Mouse (Mus musculus): ENCODE measurements at regions not wholly inside any gene's neighbourhood (a gene's known extent, or its start where the extent isn't known, plus 50 kb on each side); places are given as distances from the start of the nearest gene placed in this dataset.

GRCm38 (mm10) chr2:148622216-148622615, 50.2 kb upstream of the Nxt1 start:
- no peak for DNase-seq (ENCODE audit: low spot score)

GRCm38 (mm10) chr2:148611911-148612310, 60.5 kb upstream of the Nxt1 start:
- no peak for DNase-seq (ENCODE audit: low spot score)

DNA sequence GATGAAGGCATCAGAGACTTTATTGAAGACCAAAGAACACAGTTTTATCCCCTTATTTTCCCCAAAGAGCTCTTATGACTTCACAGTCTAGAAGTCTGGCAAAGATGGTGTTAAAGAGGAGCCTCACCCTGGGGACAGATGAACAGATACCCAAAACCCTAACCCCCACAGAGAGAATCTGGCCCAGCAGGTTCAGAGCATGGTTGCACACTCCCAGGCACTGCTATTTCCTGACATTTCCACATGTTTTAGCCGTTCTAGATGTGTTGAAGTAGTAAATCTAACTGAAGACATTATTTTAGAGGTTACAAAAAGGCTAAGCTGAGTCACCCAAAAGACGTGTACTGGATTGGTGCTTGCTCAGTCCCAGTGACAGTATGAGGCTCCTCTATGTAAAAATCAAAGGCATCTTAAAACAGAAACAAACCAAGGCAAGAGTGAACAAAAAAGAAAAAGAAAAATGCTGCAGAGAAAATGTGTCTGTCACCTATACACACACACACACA, 66.9 kb upstream of the Nxt1 start:
- DNase-seq (ENCODE audit: low spot score), result no peak

- DNase-seq (ENCODE audit: low spot score), result no peak
Measured at GRCm38 (mm10) chr2:148603951-148604350, 68.5 kb upstream of the Nxt1 start.

GRCm38 (mm10) chr2:148603315-148603714, 69.1 kb upstream of the Nxt1 start:
- DNase-seq (ENCODE audit: low spot score), result no peak

DNA sequence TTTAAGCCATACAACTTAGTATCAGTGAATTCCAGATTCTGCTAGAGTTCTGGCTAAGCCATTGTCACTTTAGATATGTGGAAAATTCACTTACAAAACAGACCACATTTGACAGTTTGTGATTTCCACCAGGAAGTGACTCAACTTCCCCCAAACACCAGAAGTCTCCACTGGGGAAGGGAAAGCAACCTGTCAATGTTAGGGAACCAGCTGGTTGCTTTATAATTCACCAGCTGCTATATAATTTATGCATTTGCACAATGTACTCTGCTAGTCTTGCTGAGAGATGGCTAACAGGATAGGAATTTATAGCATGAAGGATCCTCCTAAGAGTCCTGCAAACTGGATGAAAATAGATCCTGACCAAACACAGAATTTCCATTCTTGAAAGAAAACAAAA, 72.9 kb upstream of the Nxt1 start:
- no peak for DNase-seq (ENCODE audit: low spot score)

DNA sequence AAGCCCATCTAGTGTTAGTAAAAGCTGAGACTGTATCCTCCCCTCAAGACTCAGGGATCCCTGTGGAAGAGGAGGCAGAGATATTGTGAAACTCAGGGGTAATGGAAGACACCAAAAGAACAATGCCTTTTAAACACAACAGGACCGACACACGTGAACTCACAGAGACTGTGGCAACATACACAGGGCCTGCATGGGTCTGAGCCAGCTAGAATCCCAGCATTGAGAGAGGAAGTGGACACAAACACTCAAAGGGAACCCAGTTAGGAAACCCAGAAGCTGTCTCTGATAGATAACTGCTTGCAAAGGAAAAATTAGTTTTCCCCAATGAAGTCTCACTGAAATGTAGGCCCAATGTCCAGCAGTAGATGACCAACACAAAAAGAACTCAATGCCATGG, 75.4 kb upstream of the Nxt1 start:
- no peak for DNase-seq (ENCODE audit: low spot score)

DNA sequence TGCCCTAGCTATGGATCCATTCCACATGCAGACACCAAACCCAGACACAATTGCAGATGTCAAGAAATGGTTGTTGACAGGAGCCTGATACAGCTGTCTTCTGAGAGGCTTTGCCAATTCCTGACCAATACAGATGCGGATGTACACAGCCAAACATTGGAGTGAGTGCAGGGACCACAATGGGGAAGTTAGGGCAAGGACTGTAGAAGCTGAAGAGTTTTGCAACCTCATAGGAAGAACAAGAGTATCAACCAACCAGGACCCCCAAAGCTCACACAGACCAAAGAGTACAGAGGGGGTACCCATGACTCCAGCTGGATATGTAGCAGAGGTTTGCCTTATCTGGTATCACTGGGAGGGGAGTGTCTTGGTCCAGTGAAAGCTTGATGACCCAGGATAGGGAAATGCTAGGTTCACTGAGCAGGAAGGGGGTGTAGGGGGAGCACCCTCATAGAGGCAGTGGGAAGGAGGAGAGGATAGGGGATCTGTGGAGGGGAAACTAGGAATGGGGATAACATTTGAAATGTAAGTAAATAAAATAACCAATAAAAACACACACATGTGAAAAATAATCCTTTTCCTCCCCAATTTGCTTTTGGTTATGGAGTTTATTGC, 86.6 kb upstream of the Nxt1 start:
- DNase-seq (ENCODE audit: low spot score), result no peak

- no peak for DNase-seq (ENCODE audit: low spot score)
Measured at GRCm38 (mm10) chr2:148582208-148582607, 90.2 kb upstream of the Nxt1 start.

GRCm38 (mm10) chr2:148581666-148582065, 90.7 kb upstream of the Nxt1 start:
- DNase-seq (ENCODE audit: low spot score), result no peak

DNA sequence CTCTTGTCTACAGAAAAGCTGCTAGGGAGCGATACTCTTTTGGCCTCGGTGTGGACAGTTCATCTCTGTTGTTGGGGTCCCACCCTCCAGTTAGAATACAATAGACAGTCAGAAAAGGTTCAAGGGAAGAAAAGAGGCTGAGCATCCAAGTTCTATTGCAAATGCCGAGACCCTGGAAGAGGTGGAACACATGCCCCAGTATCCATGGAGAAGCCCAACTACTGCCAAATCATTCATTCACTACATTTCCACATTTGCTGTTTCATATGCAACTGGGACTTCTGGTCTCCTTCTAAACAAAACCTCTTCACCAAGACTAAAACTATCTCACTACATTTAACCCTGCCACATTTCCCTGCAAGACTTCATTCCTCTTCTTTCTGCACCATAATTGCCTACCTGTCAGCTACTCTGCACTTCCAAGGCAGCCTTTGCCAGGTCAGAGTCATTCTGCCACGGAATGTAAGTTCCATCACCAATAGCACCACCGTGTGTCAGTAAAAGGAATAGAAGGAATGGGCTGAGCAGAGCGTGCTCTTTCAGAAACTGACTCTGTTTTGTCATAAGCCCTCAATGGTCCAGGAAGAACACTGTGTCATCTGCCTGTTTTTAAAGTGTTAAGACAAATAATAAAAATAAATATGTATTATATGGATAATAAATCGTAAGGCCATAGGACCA, 92.0 kb upstream of the Nxt1 start:
- DNase-seq (ENCODE audit: low spot score), result peak; percentile 66

DNA sequence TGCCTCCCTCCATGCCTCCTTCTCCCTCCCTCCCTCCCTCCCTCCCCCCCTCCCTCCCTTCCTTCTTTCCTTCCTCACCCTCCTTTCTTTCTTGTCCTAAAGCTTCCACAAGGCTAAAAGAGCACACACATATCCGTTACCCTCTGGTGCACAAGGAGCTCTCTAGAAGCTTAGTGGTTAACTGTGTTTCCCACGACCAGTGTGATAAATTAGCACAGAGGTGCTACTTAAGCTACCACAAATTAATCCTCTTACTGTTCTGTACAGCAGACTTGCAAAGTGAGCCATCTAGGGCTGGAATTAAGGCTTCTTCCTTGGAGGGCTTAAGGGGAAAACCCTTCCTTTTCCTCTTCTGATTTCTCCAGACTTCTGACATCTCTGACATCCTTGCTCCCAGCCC, 92.8 kb upstream of the Nxt1 start:
- DNase-seq (ENCODE audit: low spot score), result peak; percentile 13

DNA sequence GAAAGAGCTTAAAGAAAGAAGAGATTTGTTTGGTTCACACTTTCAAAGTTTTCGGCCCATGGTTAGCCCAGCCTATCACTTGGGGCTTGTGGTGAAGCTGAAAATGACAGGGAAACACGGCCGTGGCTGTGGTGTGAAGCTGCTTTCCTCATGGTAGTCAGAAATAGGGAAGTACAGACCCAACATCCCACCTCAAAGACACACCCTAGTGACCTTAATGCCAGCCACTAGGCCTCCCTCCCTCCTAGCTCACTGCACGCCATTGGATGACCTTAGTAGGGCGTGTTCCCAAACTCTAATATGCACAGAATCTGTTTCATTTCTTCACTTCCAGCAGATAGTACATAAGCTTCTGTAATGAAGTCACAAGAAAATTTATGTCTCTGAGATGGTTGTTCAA, 93.4 kb upstream of the Nxt1 start:
- no peak for DNase-seq (ENCODE audit: low spot score)

DNA sequence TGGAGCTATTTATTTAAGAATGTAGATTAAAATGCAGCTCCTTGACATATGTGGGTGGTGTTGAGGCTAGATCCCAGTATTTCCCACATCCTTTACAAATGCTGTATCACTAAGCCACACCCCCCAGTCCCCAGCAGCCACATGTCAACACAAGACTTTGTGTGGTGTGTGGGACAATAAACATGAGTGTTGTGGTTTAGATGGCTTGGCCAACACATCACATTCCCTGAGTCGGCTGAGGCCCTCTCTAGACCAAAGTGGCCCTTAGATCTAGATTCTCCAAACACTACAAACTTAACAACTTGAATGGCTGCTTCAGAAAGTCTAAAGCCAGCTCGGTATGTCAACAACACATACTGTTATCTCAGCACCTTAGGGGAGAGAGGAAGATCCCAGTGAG, 94.2 kb upstream of the Nxt1 start:
- DNase-seq (ENCODE audit: low spot score), result no peak

- no peak for DNase-seq (ENCODE audit: low spot score)
Measured at GRCm38 (mm10) chr2:148575433-148575832, 97.0 kb upstream of the Nxt1 start.

GRCm38 (mm10) chr2:148572165-148572564, 100.2 kb upstream of the Nxt1 start:
- DNase-seq (ENCODE audit: low spot score), result peak; percentile 72

GRCm38 (mm10) chr2:148571616-148572015, 100.8 kb upstream of the Nxt1 start:
- DNase-seq (ENCODE audit: low spot score), result no peak

GRCm38 (mm10) chr2:148571018-148571417, 101.4 kb upstream of the Nxt1 start:
- DNase-seq (ENCODE audit: low spot score), result no peak

DNA sequence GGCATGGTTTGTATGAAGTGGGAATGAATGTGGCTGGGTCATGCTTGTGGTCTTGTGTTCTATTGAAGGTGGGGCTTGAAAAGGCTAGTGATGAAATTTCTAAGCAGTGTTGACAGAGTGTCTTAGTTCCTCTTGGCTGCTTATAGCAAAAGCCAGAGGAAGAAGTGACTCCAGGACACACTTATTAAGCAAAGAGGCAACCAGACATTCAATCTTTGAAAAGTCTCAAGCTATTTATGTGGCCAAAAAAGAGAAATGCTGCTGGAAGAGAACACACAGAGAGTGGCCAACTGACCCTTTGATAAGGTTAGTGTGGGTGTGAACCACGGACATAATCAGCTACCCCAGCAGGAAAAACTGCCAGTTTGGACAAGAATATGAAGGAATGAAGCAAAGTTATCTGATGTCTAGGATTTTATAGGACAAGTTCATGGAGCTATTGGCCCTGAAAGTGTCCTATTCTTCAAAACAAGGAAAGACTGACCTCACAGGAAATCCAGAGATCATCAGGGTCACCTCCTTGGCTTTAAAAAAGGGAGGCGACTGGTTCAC, 104.4 kb upstream of the Nxt1 start:
- DNase-seq (ENCODE audit: low spot score), result no peak

DNA sequence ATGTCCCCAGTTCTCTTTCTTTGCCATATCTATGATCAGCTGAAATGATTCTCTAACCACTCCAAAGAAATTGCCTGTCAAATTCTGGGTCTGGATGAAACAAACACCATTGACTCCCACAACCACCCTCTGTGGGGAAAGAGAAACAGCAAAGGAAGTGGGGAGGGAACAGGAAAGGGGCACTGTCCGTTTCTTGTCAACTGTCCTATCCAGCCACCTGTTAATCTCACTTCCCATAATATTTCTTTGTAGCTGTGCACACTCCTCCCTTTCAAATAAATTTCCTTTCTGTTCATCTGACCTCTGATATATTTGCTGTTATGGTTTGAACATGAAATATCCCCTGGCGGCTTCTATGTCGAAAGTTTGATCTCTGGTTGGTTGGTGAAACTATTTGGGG, 109.0 kb upstream of the Nxt1 start:
- DNase-seq (ENCODE audit: low spot score), result no peak

DNA sequence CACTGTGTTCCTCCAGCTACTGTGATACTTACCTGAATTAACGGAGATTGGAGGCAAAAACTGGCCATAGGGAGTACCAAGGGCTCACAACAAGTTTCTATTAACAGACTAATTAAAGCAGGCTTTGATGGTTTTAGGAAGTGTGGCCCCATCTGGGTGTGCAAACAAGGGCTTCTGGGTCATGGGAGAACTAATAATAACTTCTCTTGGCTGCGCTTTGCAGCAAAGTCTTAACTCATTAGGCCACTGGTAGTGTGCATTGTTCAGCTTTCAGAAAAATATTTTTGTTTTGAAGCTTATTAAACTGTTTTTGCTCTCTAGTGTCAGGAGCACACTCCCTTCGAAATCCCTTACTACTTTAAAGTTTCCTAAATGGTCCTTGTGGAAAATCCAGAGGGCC, 110.4 kb upstream of the Nxt1 start:
- DNase-seq (ENCODE audit: low spot score), result no peak

- no peak for DNase-seq (ENCODE audit: low spot score)
Measured at GRCm38 (mm10) chr2:148560013-148560773, 112.2 kb upstream of the Nxt1 start.

DNA sequence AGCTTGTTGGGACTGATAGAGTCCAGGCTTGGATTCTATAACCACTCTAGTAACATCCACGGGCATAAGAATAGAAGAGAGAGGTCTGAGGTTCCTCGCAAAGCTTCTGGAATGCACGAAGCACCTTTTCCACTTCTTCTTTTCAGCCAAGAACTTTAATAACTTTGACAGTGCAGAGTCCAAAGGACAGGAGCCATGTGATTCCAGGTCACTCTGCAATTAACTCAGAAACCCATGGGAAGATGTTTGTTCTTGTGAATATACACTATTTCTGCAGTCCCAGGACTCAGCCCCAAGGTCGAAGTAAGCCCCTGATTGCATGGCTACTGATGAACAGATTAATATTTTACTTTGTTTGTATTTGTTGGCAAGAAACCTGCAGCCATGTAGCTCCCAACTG, 113.0 kb upstream of the Nxt1 start:
- DNase-seq (ENCODE audit: low spot score), result no peak

Measured in retina, embryonic 14.5 days (tissue).